Mouse (Mus musculus) CH12.LX (cell line): ENCODE measurements around the gene Per1. TPM values are rescaled to one million over a fixed set of nuclear protein-coding genes. Genes with fewer than 3 reads are reported as not detected.

Source experiments
- DNase-seq: peaks from one replicate; pipeline ENCODE4 v3.0.0-alpha.2; 2013; ENCODE audit errors: extremely low read depth
- H3K27ac ChIP-seq: 2 replicates; pipeline ENCODE4 v1.5.1; 2012; ENCODE audit warnings: low read depth, mild to moderate bottlenecking, control low read depth, moderate library complexity; ENCODE audit not compliant: insufficient read depth
- H3K27me3 ChIP-seq: replicated peaks from 2 replicates; pipeline ENCODE3; 2012; ENCODE audit warnings: inconsistent platforms
- H3K36me3 ChIP-seq, 2 experiments: replicated peaks in 1 of 2; 2 replicates each; pipeline versions ENCODE3 to v1.6.1; 2012; ENCODE audit warnings: inconsistent platforms in 1 of 2, low read length in 1 of 2, mild to moderate bottlenecking in 1 of 2, mixed read lengths in 1 of 2, moderate library complexity in 1 of 2; ENCODE audit not compliant: control insufficient read depth in 1 of 2, insufficient read depth in 1 of 2
- H3K4me1 ChIP-seq, 2 experiments: 2 replicates each; pipeline ENCODE4 v1.6.1; 2012; ENCODE audit warnings: inconsistent platforms in 1 of 2, moderate library complexity in 1 of 2; ENCODE audit not compliant: insufficient read depth in 2 of 2, control insufficient read depth in 1 of 2
- H3K4me2 ChIP-seq: 2 replicates; pipeline ENCODE4 v1.6.1; 2012; ENCODE audit warnings: low read depth, mild to moderate bottlenecking, control low read depth; ENCODE audit not compliant: poor library complexity, insufficient read depth, severe bottlenecking
- H3K4me3 ChIP-seq, 3 experiments: fragments of 150-350 bp in 1 of 3; sonication (generic) in 1 of 3; replicated peaks in 1 of 3; 2 replicates each; pipeline versions ENCODE3 to v1.5.1; 2011 to 2012; ENCODE audit warnings: low read depth in 2 of 3, low read length in 2 of 3, mild to moderate bottlenecking in 2 of 3, moderate library complexity in 2 of 3, control low read depth in 1 of 3, improper control_type of control experiment in 1 of 3, inconsistent platforms in 1 of 3, mixed read lengths in 1 of 3; ENCODE audit not compliant: poor library complexity in 1 of 3
- H3K79me2 ChIP-seq: replicated peaks from 2 replicates; pipeline ENCODE4 v1.6.1; 2012; ENCODE audit warnings: mild to moderate bottlenecking, moderate library complexity; ENCODE audit not compliant: control insufficient read depth, poor library complexity, insufficient read depth, severe bottlenecking; ENCODE audit errors: extremely low read depth
- H3K9ac ChIP-seq: 2 replicates; pipeline ENCODE4 v1.6.1; 2012; ENCODE audit warnings: low read depth, mild to moderate bottlenecking, control low read depth, moderate library complexity; ENCODE audit not compliant: insufficient read depth
- H3K9me3 ChIP-seq: replicated peaks from 2 replicates; pipeline ENCODE3; 2012; ENCODE audit warnings: low read length, inconsistent platforms, mixed read lengths
- CHD2 ChIP-seq: IDR thresholded peaks from 2 replicates; pipeline ENCODE4 v1.6.1; 2011; ENCODE audit warnings: low read length, improper control_type of control experiment
- CTCF ChIP-seq, 2 experiments: IDR thresholded peaks in 1 of 2; conservative IDR thresholded peaks in 1 of 2; 2 replicates each; pipeline ENCODE4 v1.5.1; 2011 to 2012; ENCODE audit warnings: low read depth in 2 of 2, low read length in 2 of 2, improper control_type of control experiment in 1 of 2, inconsistent platforms in 1 of 2, mild to moderate bottlenecking in 1 of 2, moderate library complexity in 1 of 2
- E2F4 ChIP-seq: IDR thresholded peaks from 2 replicates; pipeline ENCODE4 v1.6.1; 2011; ENCODE audit warnings: low read depth, low read length, improper control_type of control experiment; ENCODE audit not compliant: insufficient replicate concordance
- IRF4 ChIP-seq: IDR thresholded peaks from 2 replicates; pipeline ENCODE4 v1.6.1; 2014; ENCODE audit warnings: low read depth, mild to moderate bottlenecking, inconsistent platforms, low read length, improper control_type of control experiment
- KAT2A ChIP-seq: IDR thresholded peaks from 2 replicates; pipeline ENCODE4 v1.6.1; 2012; ENCODE audit warnings: low read length, improper control_type of control experiment, inconsistent platforms; ENCODE audit not compliant: insufficient replicate concordance
- MAFK ChIP-seq: IDR thresholded peaks from 2 replicates; pipeline ENCODE4 v1.6.1; 2011; ENCODE audit warnings: low read length, improper control_type of control experiment; ENCODE audit not compliant: insufficient replicate concordance
- MAZ ChIP-seq: IDR thresholded peaks from 2 replicates; pipeline ENCODE4 v1.6.1; 2012; ENCODE audit warnings: low read depth, mild to moderate bottlenecking, inconsistent platforms, low read length, improper control_type of control experiment, moderate library complexity
- MXI1 ChIP-seq: IDR thresholded peaks from 2 replicates; pipeline ENCODE4 v1.6.1; 2011; ENCODE audit warnings: mild to moderate bottlenecking, low read depth, low read length, improper control_type of control experiment
- NRF1 ChIP-seq: IDR thresholded peaks from 2 replicates; pipeline ENCODE4 v1.6.1; 2014; ENCODE audit warnings: low read depth, mild to moderate bottlenecking, inconsistent platforms, low read length, improper control_type of control experiment, moderate library complexity
- POLR2AphosphoS2 ChIP-seq: IDR thresholded peaks from 2 replicates; pipeline ENCODE4 v1.6.1; 2011; ENCODE audit warnings: low read depth, low read length, improper control_type of control experiment
- SIN3A ChIP-seq: IDR thresholded peaks from 2 replicates; pipeline ENCODE4 v1.6.1; 2012; ENCODE audit warnings: low read length, improper control_type of control experiment, inconsistent platforms
- SMC3 ChIP-seq: IDR thresholded peaks from 2 replicates; pipeline ENCODE4 v1.6.1; 2011; ENCODE audit warnings: low read depth, low read length, improper control_type of control experiment
- TBP ChIP-seq: conservative IDR thresholded peaks from 2 replicates; pipeline ENCODE4 v1.6.1; 2011; ENCODE audit warnings: low read depth, low read length, improper control_type of control experiment
- TCF12 ChIP-seq: IDR thresholded peaks from 2 replicates; pipeline ENCODE4 v1.6.1; 2014; ENCODE audit warnings: low read depth, mild to moderate bottlenecking, inconsistent platforms, low read length, improper control_type of control experiment
- USF2 ChIP-seq: conservative IDR thresholded peaks from 2 replicates; pipeline ENCODE4 v1.6.1; 2011; ENCODE audit warnings: low read depth, low read length, improper control_type of control experiment
- ZC3H11A ChIP-seq: IDR thresholded peaks from 2 replicates; pipeline ENCODE4 v1.6.1; 2012; ENCODE audit warnings: low read depth, mild to moderate bottlenecking, inconsistent platforms, low read length, improper control_type of control experiment
- ZMIZ1 ChIP-seq: IDR thresholded peaks from 2 replicates; pipeline ENCODE4 v1.6.1; 2012; ENCODE audit warnings: low read depth, mild to moderate bottlenecking, inconsistent platforms, low read length, improper control_type of control experiment
- dilution Hi-C: fragments of 300-500 bp; cut with MboI; formaldehyde crosslinking; loops from 2 replicates; pipeline ENCODE4 v1.14.3; 2020; ENCODE audit warnings: low sequenced_read_pairs; ENCODE audit not compliant: extremely low pct_unique_long_range_greater_than_20kb, extremely low pct_ligation_motif_present
- in situ Hi-C: fragments of 300-500 bp; cut with MboI; formaldehyde crosslinking; loops from 3 replicates; pipeline ENCODE4 v1.14.3; 2019; ENCODE audit warnings: low sequenced_read_pairs, low pct_ligation_motif_present, low pct_unique_long_range_greater_than_20kb, mixed read lengths
- polyA plus RNA-seq: library from polyadenylated mRNA; unstranded; fragments of >175 nt; gene quantifications from 2 replicates; pipeline ENCODE4 v1.2.1, GENCODE M21; 2012; ENCODE audit warnings: low read depth; ENCODE audit not compliant: insufficient read length
- total RNA-seq, 2 experiments: library from RNA; depleted of rRNA; stranded (reverse); fragments of 300-350 nt in 1 of 2; fragments of >200 nt in 1 of 2; gene quantifications; 2 replicates each; pipeline ENCODE4 v1.2.3; 2012 to 2014

Gene Per1
- total and polyA plus RNA-seq, 3 experiments, result 2.8 to 38.3 (median 11.8) TPM

GRCm38 (mm10) chr11:69118765-69119164 lies 23.7 kb downstream of the Per1 start (continued):
- TF ChIP-seq ZMIZ1 (no peak), NRF1 (peak; percentile 72), SIN3A (no peak), E2F4 (no peak), KAT2A (peak; percentile 81; the same call in 1 of the 2 replicates), MAZ (no peak), MXI1 (no peak), SMC3 (no peak)

- H3K4me3 ChIP-seq, result peak overlapping the region in 2 of 3 experiments; percentile 22 to 62
- H3K36me3 ChIP-seq, result no peaks in the 10 kb centered on the region
- H3K27me3 ChIP-seq, result peaks cover 70% of the 10 kb centered on the region
- H3K27ac ChIP-seq, result no peak overlapping the region
- TF ChIP-seq CHD2, result no peak
- no peak for TF ChIP-seq MAFK
- no peak for TF ChIP-seq TCF12
- no peak for TF ChIP-seq TBP
- no peak for TF ChIP-seq ZC3H11A
- TF ChIP-seq MXI1, result no peak
- TF ChIP-seq IRF4, result no peak
- TF ChIP-seq USF2, result no peak
- TF ChIP-seq MAZ, result no peak
- TF ChIP-seq POLR2AphosphoS2, result no peak
- no peak for TF ChIP-seq CTCF (conservative IDR thresholded peaks at IDR 0.05 in 1 of 2, IDR thresholded peaks at IDR 0.05 in 1 of 2; ENCODE audit: low read depth in 2 of 2, low read length in 2 of 2)
- in situ Hi-C loops (loop anchor here (5.0 kb wide), 1 partner anchor 57 kb away; no protein-coding TSS in a partner anchor), dilution Hi-C loops (no loop called here)
- H3K4me2 ChIP-seq, result peak overlapping the region; percentile 88
- H3K9me3 ChIP-seq, result no peaks in the 10 kb centered on the region
- peaks cover 2 to 43% of the 10 kb centered on the region in 2 experiments; a peak in 2 of 4 replicates for H3K4me1 ChIP-seq
- no peak for DNase-seq
- no peak overlapping the region for H3K9ac ChIP-seq
- no peaks in the 10 kb centered on the region for H3K79me2 ChIP-seq
These were observed 24.6 kb downstream of the Per1 start for GRCm38 (mm10) chr11:69119446-69120155.
